Mouse (Mus musculus): ENCODE results near the gene Nfic. TPM values are rescaled to one million over a fixed set of nuclear protein-coding genes. Genes with fewer than 3 reads are reported as not detected.
"Not testable (repeated sequence)": the region's sequence is repeated elsewhere in the genome, so short reads cannot be mapped to it uniquely, and the experiment has no call there.

Nfic gene
- polyA plus RNA-seq, 1 experiment from 2014 or later: 19.8 TPM

DNA sequence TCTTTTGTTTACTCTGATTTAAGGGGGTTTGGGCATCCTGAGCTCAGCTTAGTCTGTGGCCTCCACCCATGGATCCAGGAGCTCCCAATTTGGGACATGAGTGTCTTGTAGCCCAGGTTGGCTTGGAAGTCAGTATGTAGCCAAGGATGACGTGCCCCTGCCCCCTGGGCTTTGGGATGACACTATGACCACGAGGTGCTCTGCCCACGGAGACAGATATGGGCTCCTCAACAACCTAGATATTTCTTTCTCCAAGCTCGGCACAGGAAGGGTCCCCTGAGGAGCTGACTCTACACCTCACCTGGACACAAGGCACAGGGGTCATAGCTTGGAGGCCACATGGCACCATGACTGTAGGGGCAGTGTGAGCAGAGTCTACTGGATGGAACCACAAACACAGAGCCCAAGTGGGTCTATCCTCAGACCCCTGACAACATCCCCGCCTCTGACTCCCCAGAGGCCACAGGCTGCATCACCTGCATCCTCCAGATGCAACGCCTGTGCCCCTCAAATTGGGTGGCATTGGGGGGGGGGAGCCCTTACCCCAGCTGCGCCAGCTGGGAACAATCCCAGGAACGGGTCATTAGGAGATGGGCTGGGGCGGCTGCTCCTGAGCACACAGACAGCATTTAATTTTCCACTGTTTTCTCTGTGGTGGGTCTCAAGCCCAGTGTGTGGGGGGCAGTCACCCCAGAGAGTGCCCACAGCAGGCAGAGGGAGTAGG, 4.6 kb downstream of the Nfic start:
- DNase-seq (ENCODE audit: low spot score): peak; percentile 27
- Histone ChIP-seq H3K36me3 (no peaks in the 10 kb centered on the region), H3K27me3 (ENCODE audit: low read depth, poor library complexity, severe bottlenecking) (peaks cover 57% of the 10 kb centered on the region), H3K27ac (no peak overlapping the region), H3K4me3 (0 out of 2 replicates have a peak overlapping the region, but pooled peaks have one; percentile 3), H3K9me3 (replicated peaks) (no peaks in the 10 kb centered on the region), H3K4me1 (peaks cover 8% of the 10 kb centered on the region)
- 68% methylated on average over 9 of the region's 9 CpGs for WGBS

GRCm38 (mm10) chr10:81450140-81450539, 5.3 kb downstream of the Nfic start:
- peak; percentile 90 for DNase-seq (ENCODE audit: low spot score)
- Histone ChIP-seq H3K27ac (no peak overlapping the region), H3K4me3 (no peak overlapping the region), H3K4me1 (peaks cover 8% of the 10 kb centered on the region), H3K36me3 (no peaks in the 10 kb centered on the region), H3K9me3 (replicated peaks) (no peaks in the 10 kb centered on the region), H3K27me3 (ENCODE audit: low read depth, poor library complexity, severe bottlenecking) (peaks cover 50% of the 10 kb centered on the region)
- 1% methylated on average over 7 of the region's 7 CpGs for WGBS

DNA sequence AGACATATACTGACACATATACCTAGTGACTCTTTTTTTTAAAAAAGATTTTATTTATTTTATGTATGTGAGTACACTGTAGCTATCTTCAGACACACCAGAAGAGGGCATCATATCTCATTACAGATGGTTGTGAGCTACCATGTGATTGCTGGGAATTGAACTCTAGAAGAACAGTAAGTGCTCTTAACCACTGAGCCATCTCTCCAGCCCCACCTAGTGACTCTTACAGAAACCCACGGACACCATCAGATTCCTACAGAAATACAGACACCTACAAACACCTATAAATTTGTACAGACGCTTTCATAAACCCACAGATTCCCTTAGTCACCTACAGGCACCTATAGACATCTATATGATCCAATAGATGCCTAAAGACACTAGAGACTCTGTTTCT, 9.9 kb downstream of the Nfic start:
- WGBS: 35% methylated on average over 2 of the region's 2 CpGs
- DNase-seq (ENCODE audit: low spot score); H3K4me1 ChIP-seq; H3K27ac ChIP-seq; H3K36me3 ChIP-seq; H3K27me3 ChIP-seq (ENCODE audit: low read depth, poor library complexity, severe bottlenecking); H3K4me3 ChIP-seq; H3K9me3 ChIP-seq (replicated peaks): not testable (repeated sequence)

GRCm38 (mm10) chr10:81441019-81441418, 14.4 kb downstream of the Nfic start:
- DNase-seq (ENCODE audit: low spot score): no peak
- Histone ChIP-seq H3K4me3 (no peak overlapping the region), H3K4me1 (no peaks in the 10 kb centered on the region), H3K9me3 (replicated peaks) (no peaks in the 10 kb centered on the region; the same call in 1 of the 2 replicates), H3K36me3 (no peaks in the 10 kb centered on the region), H3K27me3 (ENCODE audit: low read depth, poor library complexity, severe bottlenecking) (peaks cover under 1% of the 10 kb centered on the region; the same call in 1 of the 2 replicates), H3K27ac (no peak overlapping the region)

- 76% methylated on average over 3 of the region's 3 CpGs for WGBS
- peak; percentile 28 for DNase-seq (ENCODE audit: low spot score)
- Histone ChIP-seq H3K9me3 (replicated peaks) (no peaks in the 10 kb centered on the region; the same call in 1 of the 2 replicates), H3K36me3 (no peaks in the 10 kb centered on the region), H3K4me1 (peaks cover 32% of the 10 kb centered on the region), H3K27ac (no peak overlapping the region), H3K27me3 (ENCODE audit: low read depth, poor library complexity, severe bottlenecking) (peaks cover 50% of the 10 kb centered on the region), H3K4me3 (no peak overlapping the region)
Observed at GRCm38 (mm10) chr10:81435436-81435835, 20.0 kb downstream of the Nfic start.

DNA sequence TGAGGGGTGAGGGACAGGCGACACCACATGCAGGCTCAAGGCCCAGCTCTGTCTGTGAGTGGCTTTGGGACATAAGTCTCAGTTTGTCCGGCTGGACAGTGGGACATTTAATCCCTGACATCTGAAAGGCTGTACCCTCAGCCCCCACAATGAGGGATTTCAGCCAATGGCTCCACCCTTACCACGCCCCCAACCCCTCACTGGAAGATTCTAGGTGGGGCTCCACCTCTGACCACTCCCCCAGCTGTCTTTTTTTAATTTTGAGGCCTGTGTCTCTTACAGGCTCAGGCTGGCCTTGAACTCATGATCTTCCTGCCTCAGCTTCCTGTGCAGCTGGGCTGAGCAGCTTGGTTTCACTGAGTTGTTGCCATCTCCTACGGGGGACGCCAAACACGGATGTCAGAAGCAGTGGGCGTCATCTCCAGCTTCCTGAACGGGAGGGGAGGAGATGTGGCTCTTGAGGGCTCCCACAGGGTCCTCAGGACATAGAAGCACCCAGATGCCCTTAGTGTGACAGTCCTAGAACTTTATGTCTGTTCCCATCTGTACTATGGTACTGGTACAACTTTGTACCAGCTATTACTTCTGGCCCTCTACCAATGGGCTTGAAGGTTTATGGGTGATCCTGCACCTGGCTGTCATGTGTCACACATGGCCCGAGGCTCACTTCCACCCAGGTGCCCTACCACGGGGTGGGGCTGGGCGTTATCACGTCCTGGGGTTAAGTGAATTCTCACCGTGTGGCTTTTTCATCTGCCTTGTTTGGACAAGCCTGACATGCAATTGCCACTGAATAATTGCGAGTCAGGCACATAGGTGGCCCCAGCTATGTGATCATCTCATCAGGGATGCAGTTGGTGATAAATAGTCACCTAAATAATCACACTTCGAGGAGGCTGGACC, 20.8 kb downstream of the Nfic start:
- Histone ChIP-seq H3K9me3 (replicated peaks) (no peaks in the 10 kb centered on the region; the same call in 1 of the 2 replicates), H3K27ac (no peak overlapping the region), H3K27me3 (ENCODE audit: low read depth, poor library complexity, severe bottlenecking) (peaks cover 50% of the 10 kb centered on the region), H3K36me3 (no peaks in the 10 kb centered on the region), H3K4me3 (no peak overlapping the region), H3K4me1 (peaks cover 37% of the 10 kb centered on the region)
- WGBS: 62% methylated on average over 15 of the region's 15 CpGs
- DNase-seq (ENCODE audit: low spot score): no peak

- Histone ChIP-seq H3K9me3 (replicated peaks) (no peaks in the 10 kb centered on the region; the same call in 1 of the 2 replicates), H3K4me1 (peaks cover 44% of the 10 kb centered on the region), H3K4me3 (no peak overlapping the region), H3K36me3 (no peaks in the 10 kb centered on the region), H3K27ac (no peak overlapping the region; the same call in 1 of the 2 replicates), H3K27me3 (ENCODE audit: low read depth, poor library complexity, severe bottlenecking) (peaks cover 57% of the 10 kb centered on the region)
- WGBS: 81% methylated on average over 26 of the region's 26 CpGs
- peak; percentile 31 for DNase-seq (ENCODE audit: low spot score)
Observed at GRCm38 (mm10) chr10:81433541-81434289, 21.7 kb downstream of the Nfic start.

DNA sequence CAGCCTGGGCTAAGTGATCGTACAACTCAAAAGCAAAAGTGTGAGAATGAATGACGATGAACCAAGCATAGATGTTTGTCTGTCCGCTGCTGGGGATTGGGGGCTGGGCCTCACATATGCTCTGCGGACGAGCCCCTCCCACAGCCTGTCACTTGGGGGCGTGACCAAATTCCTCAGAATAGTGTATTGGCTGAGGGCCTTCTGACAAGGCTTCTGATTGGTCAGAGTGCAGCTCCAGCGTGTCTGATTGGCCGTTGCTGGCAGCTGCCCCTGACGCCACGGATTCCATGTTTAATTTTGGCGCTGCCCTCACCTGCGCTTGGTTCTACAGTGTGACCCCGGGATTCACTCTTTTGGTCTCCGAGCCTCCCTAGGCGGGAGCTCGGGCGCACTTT, 22.6 kb downstream of the Nfic start:
- Histone ChIP-seq H3K9me3 (replicated peaks) (no peaks in the 10 kb centered on the region), H3K27ac (peak overlapping the region; percentile 42; the same call in 1 of the 2 replicates), H3K4me1 (peaks cover 44% of the 10 kb centered on the region), H3K27me3 (ENCODE audit: low read depth, poor library complexity, severe bottlenecking) (peaks cover 66% of the 10 kb centered on the region), H3K4me3 (peak overlapping the region; percentile 29), H3K36me3 (no peaks in the 10 kb centered on the region)
- 5% methylated on average over 17 of the region's 17 CpGs for WGBS
- DNase-seq (ENCODE audit: low spot score): peak; percentile 79

- H3K4me1 ChIP-seq: peaks cover 45% of the 10 kb centered on the region
- peak; percentile 45 for DNase-seq (ENCODE audit: low spot score)
- no peaks in the 10 kb centered on the region for H3K36me3 ChIP-seq
- no peaks in the 10 kb centered on the region for H3K9me3 ChIP-seq (replicated peaks)
- H3K27me3 ChIP-seq (ENCODE audit: low read depth, poor library complexity, severe bottlenecking): peaks cover 71% of the 10 kb centered on the region
- WGBS: 66% methylated on average over 21 of the region's 21 CpGs
- peak overlapping the region; percentile 29 for H3K4me3 ChIP-seq
- no peak overlapping the region for H3K27ac ChIP-seq
Observed at GRCm38 (mm10) chr10:81432169-81432867, 23.1 kb downstream of the Nfic start.

- H3K4me3 ChIP-seq: peak overlapping the region; percentile 85
- DNase-seq (ENCODE audit: low spot score): no peak
- peak overlapping the region; percentile 93; the same call in 1 of the 2 replicates for H3K27ac ChIP-seq
- 15% methylated on average over 15 of the region's 15 CpGs for WGBS
- H3K9me3 ChIP-seq (replicated peaks): no peaks in the 10 kb centered on the region
- peaks cover 52% of the 10 kb centered on the region for H3K4me1 ChIP-seq
- H3K27me3 ChIP-seq (ENCODE audit: low read depth, poor library complexity, severe bottlenecking): peaks cover 78% of the 10 kb centered on the region
- H3K36me3 ChIP-seq: no peaks in the 10 kb centered on the region
Observed at GRCm38 (mm10) chr10:81431526-81432168, 23.8 kb downstream of the Nfic start.

- peak; percentile 59 for DNase-seq (ENCODE audit: low spot score)
- Histone ChIP-seq H3K9me3 (replicated peaks) (no peaks in the 10 kb centered on the region), H3K27me3 (ENCODE audit: low read depth, poor library complexity, severe bottlenecking) (peaks cover 84% of the 10 kb centered on the region), H3K36me3 (no peaks in the 10 kb centered on the region), H3K27ac (peak overlapping the region; percentile 93), H3K4me3 (peak overlapping the region; percentile 85), H3K4me1 (peaks cover 58% of the 10 kb centered on the region)
- whole genome bisulfite sequencing: 3% methylated on average over 64 of the region's 70 CpGs
Observed at GRCm38 (mm10) chr10:81430831-81431525, 24.5 kb downstream of the Nfic start.
